Mouse (Mus musculus) neutrophil, adult 83 days (primary cell): ENCODE results near the gene Hist1h2ba. TPM values are rescaled to one million over a fixed set of nuclear protein-coding genes. Genes with fewer than 3 reads are reported as not detected.

Experiments
- total RNA-seq, 2 experiments: library from RNA; stranded (reverse); gene quantifications; one replicate each; pipeline ENCODE4 v1.2.4; 2023

The Hist1h2ba gene
- total RNA-seq, result not detected

GRCm38 (mm10) chr13:23933421-23934210, at the start of gene Hist1h2ba:
Gene Hist1h2ba (minus strand): TSS chr13:23934156.

GRCm38 (mm10) chr13:23934211-23934520, 210 bp upstream of the Hist1h2ba start, which contains the start of gene Hist1h2aa:
Gene Hist1h2aa (plus strand): TSS chr13:23934462.

GRCm38 (mm10) chr13:23914376-23915167, 19.4 kb downstream of the Hist1h2ba start, which contains the start of gene Slc17a4:
Gene Slc17a4 (minus strand): TSS chr13:23915009.

Other genes with a start within 250 kb of the Hist1h2ba start
- gene Hist1h2bc, start 250.0 kb downstream of the Hist1h2ba start, total RNA-seq, result 100 to 1,000 TPM; 108 to 117 TPM
- 1 to 10 TPM; 2.5 to 2.9 TPM for gene Hist1h1t, start 238.3 kb downstream of the Hist1h2ba start, total RNA-seq
- gene Hist1h4c, start 235.7 kb downstream of the Hist1h2ba start, total RNA-seq, result 100 to 1,000 TPM; 435 to 497 TPM
- gene Hfe, start 223.3 kb downstream of the Hist1h2ba start, total RNA-seq, result 1 to 10 TPM; 7.5 to 7.9 TPM
- gene Hist1h1c, start 195.3 kb downstream of the Hist1h2ba start, total RNA-seq, result 1,000 to 10,000 TPM; 1,583 to 1,684 TPM
- gene Hist1h3c, start 188.6 kb downstream of the Hist1h2ba start, total RNA-seq, result 100 to 1,000 TPM; 649 to 655 TPM
- 1,000 to 10,000 TPM in 1 of 2 experiments, 100 to 1,000 TPM in 1; 938 to 1,011 TPM for gene Hist1h2bb, start 187.4 kb downstream of the Hist1h2ba start, total RNA-seq
- 1,000 to 10,000 TPM; 1,348 to 1,643 TPM for gene Hist1h2ab, start 183.0 kb downstream of the Hist1h2ba start, total RNA-seq
- 1,000 to 10,000 TPM; 1,578 to 1,719 TPM for gene Hist1h3b, start 181.9 kb downstream of the Hist1h2ba start, total RNA-seq
- 100 to 1,000 TPM; 697 to 823 TPM for gene Hist1h4b, start 177.1 kb downstream of the Hist1h2ba start, total RNA-seq
- 100 to 1,000 TPM; 542 to 645 TPM for gene Hist1h4a, start 172.9 kb downstream of the Hist1h2ba start, total RNA-seq
- gene Hist1h3a, start 171.8 kb downstream of the Hist1h2ba start, total RNA-seq, result 100 to 1,000 TPM; 941 to 991 TPM
- gene Hist1h1a, start 170.5 kb downstream of the Hist1h2ba start, total RNA-seq, result 100 to 1,000 TPM; 476 to 542 TPM
- not detected for gene Trim38, start 164.2 kb downstream of the Hist1h2ba start, total RNA-seq
- not detected for gene Slc17a2, start 127.2 kb downstream of the Hist1h2ba start, total RNA-seq
- gene Slc17a3, start 94.7 kb downstream of the Hist1h2ba start, total RNA-seq, result not detected
- not detected for gene Slc17a1, start 66.4 kb downstream of the Hist1h2ba start, total RNA-seq
- not detected for gene Slc17a4, start 19.1 kb downstream of the Hist1h2ba start, total RNA-seq
- not detected for gene Hist1h2aa, start 306 bp upstream of the Hist1h2ba start, total RNA-seq
- gene Scgn, start 57.1 kb upstream of the Hist1h2ba start, total RNA-seq, result not detected